Mouse (Mus musculus): ENCODE measurements at regions not wholly inside any gene's neighbourhood (a gene's known extent, or its start where the extent isn't known, plus 50 kb on each side); places are given as distances from the start of the nearest gene placed in this dataset.

GRCm38 (mm10) chr8:112138924-112139323 is 124.1 kb upstream of the Gm6793 start:
- TF ChIP-seq CTCF (IDR thresholded peaks at IDR 0.05; ENCODE audit: low read depth, low read length) (no peak), POLR2A (IDR thresholded peaks at IDR 0.05; ENCODE audit: borderline replicate concordance, low read depth, low read length) (no peak)

All from bone marrow macrophage, adult 2 months (primary cell).